Mouse (Mus musculus) intestine, embryonic 14.5 days (tissue): ENCODE data around the gene Prss36. TPM values are rescaled to one million over a fixed set of nuclear protein-coding genes. Genes with fewer than 3 reads are reported as not detected.
A peak's percentile ranks its signal among the peaks of the same experiment; 100 is the strongest.
"Not testable (repeated sequence)": the region's sequence is repeated elsewhere in the genome, so short reads cannot be mapped to it uniquely, and the experiment has no call there.

Experiments used
- ATAC-seq: fragments of 200-750 bp; cut with Nextera tagmentation; replicated peaks from 2 replicates; pipeline ENCODE4 v1.8.0; 2017; ENCODE audit warnings: low read depth, moderate number of reproducible peaks, moderate TSS enrichment, moderate library complexity; ENCODE audit not compliant: low FRiP score, low TSS enrichment
- DNase-seq: peaks from one replicate; pipeline ENCODE4 v3.0.0-alpha.2; 2018; ENCODE audit warnings: low spot score
- H3K27ac ChIP-seq: fragments of 300-500 bp; sonication (generic); 2 replicates; pipeline ENCODE4 v1.5.1; 2014; ENCODE audit warnings: low read depth, mild to moderate bottlenecking, control low read depth
- H3K27me3 ChIP-seq: fragments of 300-500 bp; sonication (generic); replicated peaks from 2 replicates; pipeline ENCODE4 v1.6.1; 2014; ENCODE audit warnings: low read length, control low read depth; ENCODE audit not compliant: control insufficient read depth, insufficient read depth
- H3K36me3 ChIP-seq: fragments of 300-500 bp; sonication (generic); 2 replicates; pipeline ENCODE4 v1.6.1; 2014; ENCODE audit warnings: low read length, control low read depth; ENCODE audit not compliant: control insufficient read depth, insufficient read depth
- H3K4me1 ChIP-seq: fragments of 300-500 bp; sonication (generic); replicated peaks from 2 replicates; pipeline ENCODE4 v1.6.1; 2014; ENCODE audit warnings: low read length, control low read depth, mixed read lengths; ENCODE audit not compliant: control insufficient read depth, insufficient read depth
- H3K4me2 ChIP-seq: fragments of 300-500 bp; sonication (generic); 2 replicates; pipeline ENCODE4 v1.6.1; 2014; ENCODE audit warnings: low read length
- H3K4me3 ChIP-seq: fragments of 300-500 bp; sonication (generic); 2 replicates; pipeline ENCODE4 v1.5.1; 2014; ENCODE audit warnings: low read depth, low read length, control low read depth, mixed read lengths
- H3K9ac ChIP-seq: fragments of 300-500 bp; sonication (generic); 2 replicates; pipeline ENCODE4 v1.6.1; 2014; ENCODE audit warnings: mild to moderate bottlenecking, low read length
- H3K9me3 ChIP-seq: fragments of 300-500 bp; sonication (generic); 2 replicates; pipeline ENCODE4 v1.6.1; 2016; ENCODE audit warnings: low read length, control low read depth; ENCODE audit not compliant: control insufficient read depth
- WGBS: fragments of 180-500 bp; shearing (Covaris S2); extraction: QIAGEN DNeasy Blood & Tissue Kit; methylation state at CpG from one replicate; pipeline ENCODE4 v1.1.7; 2014; 5-methylcytosine and 5-hydroxymethylcytosine counted together
- polyA plus RNA-seq: library from polyadenylated mRNA; unstranded; fragments of >200 nt; fragmentation: Nextera tagmentation; extraction: Ambion mirVana; gene quantifications from 2 replicates; pipeline ENCODE4 v1.2.1, GENCODE M21; 2014

The Prss36 gene
- polyA plus RNA-seq, 1 experiment from 2014 or later = 8.6 TPM

DNA sequence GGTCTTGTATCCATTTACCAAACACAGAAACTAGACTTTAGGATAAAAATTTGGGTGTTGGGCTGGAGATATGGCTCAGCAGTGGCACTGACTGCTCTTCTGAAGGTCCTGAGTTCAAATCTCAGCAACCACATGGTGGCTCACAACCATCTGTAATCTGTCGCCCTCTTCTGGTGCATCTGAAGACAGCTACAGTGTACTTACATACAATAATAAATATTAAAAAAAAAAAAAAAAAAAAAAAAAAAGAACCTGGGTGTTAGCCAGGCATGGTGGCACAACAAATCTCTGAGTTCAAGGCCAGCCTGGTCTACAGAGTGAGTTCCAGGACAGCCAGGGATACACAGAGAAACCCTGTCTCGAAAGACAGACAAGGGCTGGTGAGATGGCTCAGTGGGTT lies 4.4 kb downstream of the Prss36 start:
- peaks cover 11% of the 10 kb centered on the region for H3K27me3 ChIP-seq
- H3K4me1 ChIP-seq, H3K4me2 ChIP-seq, ATAC-seq, H3K27ac ChIP-seq, H3K9me3 ChIP-seq, H3K36me3 ChIP-seq, H3K4me3 ChIP-seq, H3K9ac ChIP-seq, DNase-seq: not testable (repeated sequence)
- 67% methylated on average over 2 of the region's 2 CpGs for WGBS

DNA sequence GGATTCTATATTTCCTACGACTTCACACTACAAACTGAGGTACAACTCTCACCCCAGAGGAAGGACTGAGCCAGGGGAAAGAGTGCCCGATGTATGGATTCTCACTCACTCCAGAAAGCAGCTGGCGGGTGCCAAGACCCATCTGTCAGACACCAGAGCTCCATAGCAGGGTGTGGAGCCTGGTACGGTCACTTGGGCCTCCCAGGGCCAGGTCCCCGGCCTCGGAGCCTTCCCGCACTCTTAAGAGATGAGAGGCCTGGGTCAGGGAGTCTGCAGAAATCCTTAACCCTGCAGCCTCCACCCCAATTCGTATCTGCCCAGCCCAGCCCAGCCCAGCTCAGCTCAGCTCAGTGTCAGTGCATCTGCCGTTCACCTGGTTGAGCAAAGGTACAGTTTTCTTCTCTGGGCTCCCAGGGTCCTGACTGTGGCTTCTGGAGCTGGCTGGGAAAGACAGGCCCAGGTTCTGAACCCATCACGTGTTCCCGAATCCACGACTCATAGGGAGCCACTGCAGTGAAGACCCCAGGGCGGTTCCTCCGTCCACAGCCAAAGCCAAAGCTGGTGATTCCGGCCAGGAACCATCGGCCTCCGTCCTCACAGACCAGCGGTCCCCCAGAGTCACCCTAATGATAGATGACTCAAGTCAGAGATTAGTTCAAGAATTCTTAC lies 10.2 kb downstream of the Prss36 start:
- Histone ChIP-seq H3K36me3 (no peaks in the 10 kb centered on the region), H3K27me3 (no peaks in the 10 kb centered on the region), H3K9me3 (no peaks in the 10 kb centered on the region), H3K27ac (peak overlapping the region; percentile 62; the same call in 1 of the 2 replicates), H3K4me2 (peak overlapping the region; percentile 97), H3K4me1 (peaks cover 7% of the 10 kb centered on the region), H3K9ac (peak overlapping the region; percentile 76), H3K4me3 (peak overlapping the region; percentile 69)
- ATAC-seq = no peak
- WGBS = 55% methylated on average over 18 of the region's 18 CpGs
- DNase-seq = no peak

DNA sequence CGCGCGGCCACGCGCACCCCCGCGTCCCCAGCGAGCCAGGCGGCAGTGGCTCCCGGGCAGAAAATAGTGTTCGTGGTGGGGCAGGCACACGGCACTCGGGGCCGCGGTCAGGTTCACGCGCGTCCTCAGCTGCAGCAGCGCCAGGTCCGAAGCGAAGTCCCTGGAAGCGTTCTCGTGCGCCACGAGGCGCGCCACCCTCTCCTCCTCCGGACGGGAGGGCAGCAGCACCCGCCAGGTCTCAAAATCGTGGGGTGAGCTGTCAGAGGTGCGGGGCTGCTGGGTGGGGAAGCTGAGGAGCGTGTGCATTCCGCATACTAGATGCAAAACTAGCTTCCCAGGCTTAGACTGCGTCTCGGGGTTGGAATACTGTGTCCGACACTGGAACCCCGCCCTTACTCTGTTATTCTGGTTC lies 10.8 kb downstream of the Prss36 start:
- H3K9me3 ChIP-seq = no peaks in the 10 kb centered on the region
- H3K36me3 ChIP-seq = no peaks in the 10 kb centered on the region
- H3K27ac ChIP-seq = peak overlapping the region; percentile 62
- no peaks in the 10 kb centered on the region for H3K27me3 ChIP-seq
- peak overlapping the region; percentile 97 for H3K4me2 ChIP-seq
- H3K4me1 ChIP-seq = peaks cover 9% of the 10 kb centered on the region
- under 1% methylated on average over 38 of the region's 38 CpGs for WGBS
- peak overlapping the region; percentile 76 for H3K9ac ChIP-seq
- H3K4me3 ChIP-seq = peak overlapping the region; percentile 69
- ATAC-seq (peak; percentile 25), DNase-seq (no peak)

DNA sequence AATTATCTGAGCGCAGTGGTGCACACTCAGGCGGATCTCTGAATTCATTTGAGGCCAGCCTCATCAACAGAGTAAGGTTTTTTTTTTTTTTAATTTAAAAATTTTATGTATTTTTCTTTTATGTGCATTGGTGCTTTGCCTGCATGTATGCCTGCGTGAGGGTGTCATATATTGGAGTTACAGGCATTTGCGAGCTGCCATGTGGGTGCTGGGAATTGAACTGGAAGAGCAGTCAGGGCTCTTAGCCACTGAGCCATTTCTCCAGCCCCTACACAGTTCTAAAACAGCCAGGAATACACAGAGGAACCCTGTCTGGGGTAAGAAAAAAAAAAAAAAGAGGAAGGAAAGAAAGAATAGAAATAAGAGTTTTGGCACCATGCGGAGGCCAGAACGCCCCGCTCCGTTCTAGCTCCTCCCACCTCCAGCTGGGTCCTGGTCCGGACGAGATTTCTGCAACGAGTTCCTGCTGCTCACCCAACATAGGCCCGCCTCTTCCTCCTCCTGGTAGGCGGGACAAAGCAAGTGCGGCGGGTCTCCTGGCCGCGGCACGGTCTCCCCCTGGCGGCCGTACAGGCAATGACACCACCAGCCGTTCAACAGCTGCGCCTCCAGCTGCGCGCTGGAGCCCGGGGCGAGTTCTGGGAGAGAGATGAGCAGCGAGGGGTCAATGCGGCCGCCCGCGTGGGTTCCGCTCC lies 11.3 kb downstream of the Prss36 start:
- 7% methylated on average over 31 of the region's 32 CpGs for WGBS
- H3K27ac ChIP-seq = peak overlapping the region; percentile 62
- peaks cover 9% of the 10 kb centered on the region for H3K4me1 ChIP-seq
- H3K9ac ChIP-seq = peak overlapping the region; percentile 76
- no peaks in the 10 kb centered on the region for H3K36me3 ChIP-seq
- DNase-seq (peak; percentile 97), ATAC-seq (peak; percentile 90)
- peak overlapping the region; percentile 69 for H3K4me3 ChIP-seq
- H3K27me3 ChIP-seq = peaks cover 3% of the 10 kb centered on the region; the same call in 1 of the 2 replicates
- H3K9me3 ChIP-seq = no peaks in the 10 kb centered on the region
- H3K4me2 ChIP-seq = peak overlapping the region; percentile 97

DNA sequence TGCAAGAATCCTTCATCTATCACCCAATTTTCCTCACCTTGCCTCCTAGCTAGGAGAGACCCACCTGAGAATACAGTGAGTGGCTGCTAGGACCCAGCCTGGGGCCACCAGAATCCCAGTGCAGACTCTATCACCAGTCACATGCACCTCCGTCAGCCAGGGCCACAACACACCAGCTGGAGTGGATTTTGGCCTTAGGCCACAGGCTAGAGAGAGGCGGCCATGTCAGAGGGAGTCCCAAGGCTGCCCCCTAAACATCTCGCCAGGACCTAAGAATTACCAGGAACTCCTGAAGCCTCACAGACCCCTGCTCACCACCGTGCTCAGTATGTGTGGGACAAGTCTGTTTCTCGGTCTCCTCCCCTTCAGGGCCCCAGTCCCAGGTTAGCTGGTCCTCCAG lies 12.4 kb downstream of the Prss36 start:
- 87% methylated on average over 5 of the region's 5 CpGs for WGBS
- Histone ChIP-seq H3K36me3 (no peaks in the 10 kb centered on the region), H3K27ac (no peak overlapping the region), H3K4me2 (no peak overlapping the region), H3K27me3 (peaks cover 6% of the 10 kb centered on the region; the same call in 1 of the 2 replicates), H3K9me3 (no peaks in the 10 kb centered on the region), H3K9ac (no peak overlapping the region), H3K4me3 (no peak overlapping the region), H3K4me1 (peaks cover 9% of the 10 kb centered on the region)
- DNase-seq (no peak), ATAC-seq (no peak)

DNA sequence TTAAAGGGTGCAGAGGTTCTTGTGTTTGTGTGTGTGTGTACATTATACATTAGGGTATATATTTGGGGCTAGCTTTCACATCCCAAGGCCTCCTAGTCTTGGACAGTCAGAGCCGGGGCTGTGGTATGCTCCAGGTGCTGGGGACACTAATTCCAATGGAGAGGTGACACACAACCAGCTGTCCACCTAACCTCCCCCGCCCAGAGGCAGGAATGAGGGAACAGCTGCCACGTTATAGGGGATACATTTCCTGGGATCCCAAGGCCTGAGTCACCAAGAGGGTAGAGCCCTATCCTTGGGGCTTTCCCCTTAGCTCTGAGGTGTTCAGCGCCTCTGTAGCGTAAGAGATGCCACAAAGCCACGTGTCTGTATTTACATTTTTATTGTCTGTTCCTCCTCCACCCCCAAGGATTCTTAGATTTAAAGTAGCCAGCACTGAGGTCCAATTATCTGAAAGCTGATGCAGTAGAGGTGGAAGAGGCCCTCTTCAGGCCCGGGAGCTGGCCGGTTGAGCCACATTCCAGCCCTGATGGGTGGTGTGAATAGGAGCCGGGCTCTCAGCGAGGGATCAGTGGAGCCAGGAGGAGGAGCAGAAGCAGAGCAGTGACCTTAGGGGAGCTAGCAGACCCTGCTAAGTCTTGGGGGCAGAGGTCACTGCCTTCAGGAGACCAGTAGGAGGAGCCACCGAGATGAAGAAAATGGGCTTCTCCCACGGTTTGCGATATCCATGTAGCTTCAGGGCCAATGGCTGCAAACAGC lies 14.1 kb downstream of the Prss36 start:
- peaks cover 6% of the 10 kb centered on the region; the same call in 1 of the 2 replicates for H3K27me3 ChIP-seq
- WGBS = 17% methylated on average over 13 of the region's 13 CpGs

DNA sequence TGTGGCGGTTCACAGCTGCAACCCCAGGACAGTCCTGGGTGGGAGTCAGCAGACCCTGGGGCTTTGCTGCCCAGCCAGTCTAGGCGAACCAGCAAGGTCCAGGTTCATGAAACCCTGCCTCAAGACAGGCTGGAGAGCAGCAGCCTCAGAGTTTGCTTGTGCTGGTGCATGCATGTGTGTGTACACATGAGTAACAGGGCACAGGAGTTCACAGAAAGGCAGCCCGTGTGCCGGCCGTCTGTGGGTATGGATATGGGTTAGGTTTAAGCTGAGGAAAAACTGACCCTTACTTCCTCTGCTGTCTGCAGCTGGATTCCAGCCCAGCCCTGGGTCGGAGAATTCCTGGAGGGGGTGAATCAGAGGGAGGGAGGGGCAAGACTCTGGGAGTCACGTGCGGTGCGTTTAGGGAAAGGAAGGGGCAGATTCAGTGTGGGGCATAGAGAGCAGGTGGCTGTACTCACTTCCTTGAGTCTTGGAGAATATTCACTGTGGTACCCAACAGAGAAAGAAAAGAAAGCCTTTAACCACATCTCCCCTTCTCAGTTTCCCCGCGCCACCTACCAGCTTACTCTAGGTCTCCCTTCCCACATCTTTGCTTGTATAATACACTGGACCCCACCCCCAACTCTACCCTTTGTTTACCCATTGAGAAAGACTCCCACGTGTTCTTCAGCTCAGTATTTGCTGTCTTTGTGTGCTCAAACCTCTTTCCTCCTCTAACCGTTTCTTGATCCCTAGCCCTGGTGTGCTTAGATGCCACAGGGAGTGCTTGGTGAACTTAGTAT lies 15.0 kb downstream of the Prss36 start:
- peak overlapping the region; percentile 39 for H3K27ac ChIP-seq
- no peaks in the 10 kb centered on the region for H3K9me3 ChIP-seq
- no peak for ATAC-seq

More for the DNA sequence above, 14.1 kb downstream of the Prss36 start:
- DNase-seq = peak; percentile 67
- Histone ChIP-seq H3K27ac (peak overlapping the region; percentile 39), H3K4me2 (no peak overlapping the region), H3K4me3 (no peak overlapping the region), H3K9ac (no peak overlapping the region; the same call in 1 of the 2 replicates), H3K4me1 (peaks cover 9% of the 10 kb centered on the region), H3K36me3 (no peaks in the 10 kb centered on the region; the same call in 1 of the 2 replicates), H3K9me3 (no peaks in the 10 kb centered on the region)
- no peak for ATAC-seq

DNA sequence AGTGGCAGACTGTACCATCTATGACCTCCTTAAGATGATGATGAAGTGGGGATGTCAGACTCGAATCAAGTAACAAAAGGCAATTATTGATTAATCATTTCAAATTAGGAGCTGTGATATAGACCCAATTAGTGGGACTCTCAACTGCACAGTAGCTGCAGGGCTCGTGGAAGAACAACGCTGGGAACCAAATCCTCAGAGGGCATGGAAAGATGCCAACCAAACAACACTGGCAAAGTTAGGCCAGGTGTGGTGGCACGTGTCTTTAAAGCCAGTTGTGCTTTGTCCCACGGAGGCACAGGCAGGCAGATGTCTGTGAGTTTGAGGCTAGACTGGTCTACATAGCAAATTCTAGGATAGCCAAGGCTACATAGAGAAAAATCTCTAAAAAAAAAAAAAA lies 15.9 kb downstream of the Prss36 start:
- no peak overlapping the region for H3K27ac ChIP-seq
- no peak overlapping the region for H3K9ac ChIP-seq

More for the DNA sequence above, 15.0 kb downstream of the Prss36 start:
- H3K4me1 ChIP-seq = peaks cover 9% of the 10 kb centered on the region
- H3K4me2 ChIP-seq = peak overlapping the region; percentile 34
- peaks cover 5% of the 10 kb centered on the region; the same call in 1 of the 2 replicates for H3K36me3 ChIP-seq
- DNase-seq = peak; percentile 67
- peaks cover 6% of the 10 kb centered on the region; the same call in 1 of the 2 replicates for H3K27me3 ChIP-seq
- no peak overlapping the region for H3K4me3 ChIP-seq
- WGBS = 26% methylated on average over 13 of the region's 13 CpGs
- H3K9ac ChIP-seq = 0 out of 2 replicates have a peak overlapping the region, but pooled peaks have one; percentile 17

More for the DNA sequence above, 15.9 kb downstream of the Prss36 start:
- no peaks in the 10 kb centered on the region for H3K9me3 ChIP-seq
- H3K4me3 ChIP-seq = no peak overlapping the region
- H3K4me2 ChIP-seq = no peak overlapping the region
- peaks cover 14% of the 10 kb centered on the region for H3K36me3 ChIP-seq
- H3K4me1 ChIP-seq = peaks cover 9% of the 10 kb centered on the region
- H3K27me3 ChIP-seq = peaks cover 6% of the 10 kb centered on the region; the same call in 1 of the 2 replicates
- 85% methylated on average over 5 of the region's 5 CpGs for WGBS
- DNase-seq (no peak), ATAC-seq (no peak)
